Mouse (Mus musculus) T-helper 2 cell (primary cell): ENCODE measurements around the gene Adck2.

Experiments used
- in situ Hi-C: fragments of 300-600 bp; cut with MboI, MseI; formaldehyde crosslinking; loops from one replicate; pipeline ENCODE4 v1.15.1; 2025; ENCODE audit warnings: high pct_unique_total_duplicates

Gene Adck2

GRCm38 (mm10) chr6:39573791-39574554, at the start of gene Adck2:
Adck2 (plus strand) TSS chr6:39573873.
- in situ Hi-C loops, result no loop called here

DNA sequence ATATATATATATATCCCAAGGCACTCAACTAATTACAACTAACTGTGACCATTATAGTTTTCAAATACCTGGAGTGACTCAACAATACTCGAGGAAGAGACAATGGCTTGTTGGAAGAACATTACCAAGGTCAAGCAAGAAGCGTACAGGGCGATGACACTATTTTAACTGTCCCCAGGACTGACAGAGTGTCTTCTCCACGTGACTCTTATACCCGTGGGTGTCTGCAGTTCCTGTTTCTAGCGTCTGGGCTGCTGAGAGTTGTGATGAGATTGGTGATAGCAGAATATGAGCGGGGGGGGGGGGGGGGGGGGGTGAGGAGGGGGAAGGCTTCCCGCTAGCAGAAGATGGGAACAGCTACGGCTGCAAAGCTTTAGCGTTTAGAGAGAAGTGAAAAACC, 46.9 kb upstream of the Adck2 start:
- in situ Hi-C loops, result no loop called here

GRCm38 (mm10) chr6:39527337-39527784, 46.3 kb upstream of the Adck2 start:
- in situ Hi-C loops, result no loop called here

- in situ Hi-C loops, result no loop called here
These were observed 45.9 kb upstream of the Adck2 start for GRCm38 (mm10) chr6:39527811-39528210.

- in situ Hi-C loops, result no loop called here
These were observed 44.8 kb upstream of the Adck2 start for GRCm38 (mm10) chr6:39528671-39529535.

GRCm38 (mm10) chr6:39534944-39535343, 38.7 kb upstream of the Adck2 start:
- in situ Hi-C loops, result no loop called here

DNA sequence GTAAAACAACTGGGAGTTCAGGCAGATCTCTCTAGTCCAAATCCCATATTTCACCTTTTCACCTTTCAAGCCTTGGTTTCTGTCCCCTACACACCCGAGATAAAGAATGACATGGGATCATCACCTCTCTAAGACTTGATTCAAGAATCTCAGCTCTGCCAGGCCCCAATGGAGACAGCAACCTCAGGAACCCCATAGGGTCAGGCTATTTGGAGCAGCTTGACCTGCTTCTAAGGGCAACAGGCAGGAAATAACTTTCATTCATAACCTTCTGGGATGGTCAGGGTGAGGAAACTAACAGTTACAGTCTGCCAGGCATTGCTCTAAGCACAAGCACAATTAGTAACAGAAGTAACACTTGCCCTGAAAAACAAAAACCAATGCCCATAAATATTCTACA, 37.1 kb upstream of the Adck2 start:
- in situ Hi-C loops, result no loop called here

DNA sequence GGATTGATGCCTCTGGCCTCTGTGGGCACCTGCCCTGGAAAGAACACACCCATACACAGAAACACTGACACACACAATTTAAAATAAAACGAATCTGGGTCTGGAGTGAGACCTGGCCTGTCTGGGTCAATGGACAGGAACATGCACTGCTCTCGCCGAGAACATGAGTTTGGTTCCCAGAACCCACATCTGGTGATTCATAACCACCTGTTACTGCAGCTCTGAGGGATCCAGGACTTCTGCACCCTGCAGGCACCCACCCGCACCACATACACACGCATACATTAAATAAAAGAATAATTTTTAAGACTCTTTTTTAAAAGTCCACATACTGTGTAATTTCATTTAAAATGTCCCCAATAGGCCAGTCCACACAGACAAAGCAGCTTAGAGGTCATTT, 36.4 kb upstream of the Adck2 start:
- in situ Hi-C loops, result no loop called here

DNA sequence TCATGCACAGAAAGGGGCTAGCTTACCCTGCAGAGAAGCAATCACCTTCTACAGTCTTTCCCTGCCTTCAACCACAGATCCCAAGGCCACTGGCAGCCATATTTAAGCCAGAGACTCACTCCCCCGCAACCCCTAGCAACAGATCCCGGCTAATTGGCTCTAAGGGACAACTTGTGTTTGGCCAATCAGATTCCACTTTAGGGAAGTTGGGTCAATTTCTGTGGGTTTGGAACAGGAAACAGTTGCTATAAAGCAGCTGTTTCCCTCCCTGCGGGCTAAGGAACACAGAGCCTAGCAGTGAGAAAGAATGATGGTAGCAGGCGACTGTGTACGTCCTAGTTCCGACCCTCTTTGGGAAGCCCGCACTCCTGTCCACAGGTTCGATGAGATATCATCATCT, 35.4 kb upstream of the Adck2 start:
- in situ Hi-C loops, result no loop called here

DNA sequence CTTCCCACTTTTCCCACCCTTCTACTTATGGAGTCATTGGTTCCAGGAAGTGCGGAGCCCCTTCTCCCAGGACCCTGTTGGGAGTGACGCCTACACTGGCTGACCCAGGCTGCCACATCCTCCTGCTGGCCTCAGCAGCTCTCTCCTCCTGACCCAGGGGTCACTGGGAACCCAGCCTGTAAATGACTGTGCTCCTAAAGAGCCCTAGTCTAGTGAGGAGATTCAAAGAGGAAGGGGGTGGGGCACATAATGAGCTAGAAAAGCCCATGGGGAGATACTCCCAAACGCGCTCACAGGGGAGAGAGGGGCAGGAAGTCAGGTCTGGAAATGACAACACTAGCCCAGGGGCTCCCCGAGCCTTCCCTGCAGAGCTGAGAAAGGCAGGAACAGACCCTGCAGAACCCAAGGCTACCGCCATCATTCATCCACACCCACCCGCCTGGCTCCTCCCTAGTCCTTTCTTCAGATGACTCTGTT, 34.0 kb upstream of the Adck2 start:
- in situ Hi-C loops, result no loop called here

GRCm38 (mm10) chr6:39540563-39540962, 33.1 kb upstream of the Adck2 start:
- in situ Hi-C loops, result no loop called here

- in situ Hi-C loops, result no loop called here
These were observed 30.8 kb upstream of the Adck2 start for GRCm38 (mm10) chr6:39542631-39543597.

DNA sequence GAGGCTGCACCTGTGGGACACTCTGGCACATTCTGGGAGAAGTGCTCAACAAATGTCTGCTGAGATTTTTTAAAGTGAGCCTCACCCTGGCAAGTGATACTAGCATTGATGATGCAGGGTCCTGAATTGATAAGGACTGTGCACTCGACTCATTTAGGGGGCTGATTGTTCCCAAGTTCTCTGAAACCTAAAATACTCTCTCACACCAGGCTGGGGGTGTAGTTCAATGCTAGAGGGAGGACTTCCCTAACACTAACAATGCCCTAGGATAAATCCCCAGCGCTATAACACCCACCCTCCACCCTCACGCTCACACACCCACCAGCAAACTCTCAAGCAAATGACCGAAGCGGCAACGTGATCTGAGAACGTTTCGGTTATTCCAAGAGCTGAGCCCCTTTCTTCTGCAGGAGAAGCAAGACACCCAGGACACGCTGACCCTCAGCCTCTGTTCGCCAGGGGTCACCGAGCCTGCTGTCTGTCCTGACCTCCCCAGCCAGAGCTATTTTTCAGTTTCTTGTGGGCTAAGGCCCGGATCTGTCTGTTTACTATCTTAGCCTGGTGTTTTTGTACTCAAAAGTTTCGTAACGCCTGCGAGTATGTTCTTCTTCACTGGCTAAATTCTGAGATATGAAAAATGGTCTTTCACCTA, 29.8 kb upstream of the Adck2 start:
- in situ Hi-C loops, result no loop called here

GRCm38 (mm10) chr6:39545474-39545873, 28.2 kb upstream of the Adck2 start:
- in situ Hi-C loops, result no loop called here

DNA sequence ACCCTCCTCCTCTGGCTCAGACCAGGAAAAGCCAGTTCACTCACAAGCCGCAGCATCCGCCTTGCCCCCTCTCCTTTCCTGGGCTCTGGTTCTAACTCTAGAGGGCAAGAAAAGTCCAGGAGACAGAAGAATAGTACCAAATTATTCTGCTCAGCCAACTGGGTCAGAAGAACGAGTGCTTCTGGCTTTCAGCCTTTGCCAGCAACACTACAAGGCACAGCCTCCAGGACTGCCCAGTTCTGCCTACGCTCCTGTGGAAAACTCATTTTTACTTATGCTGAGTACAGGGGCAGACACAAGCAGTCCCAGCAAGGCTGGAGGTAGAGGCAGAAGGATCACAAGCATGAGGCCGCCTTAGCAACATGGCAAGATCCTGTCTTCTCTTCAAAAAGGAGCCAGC, 25.6 kb upstream of the Adck2 start:
- in situ Hi-C loops, result no loop called here

- in situ Hi-C loops, result no loop called here
These were observed 21.6 kb upstream of the Adck2 start for GRCm38 (mm10) chr6:39551981-39552636.

GRCm38 (mm10) chr6:39554888-39555647, 18.6 kb upstream of the Adck2 start:
- in situ Hi-C loops, result no loop called here

DNA sequence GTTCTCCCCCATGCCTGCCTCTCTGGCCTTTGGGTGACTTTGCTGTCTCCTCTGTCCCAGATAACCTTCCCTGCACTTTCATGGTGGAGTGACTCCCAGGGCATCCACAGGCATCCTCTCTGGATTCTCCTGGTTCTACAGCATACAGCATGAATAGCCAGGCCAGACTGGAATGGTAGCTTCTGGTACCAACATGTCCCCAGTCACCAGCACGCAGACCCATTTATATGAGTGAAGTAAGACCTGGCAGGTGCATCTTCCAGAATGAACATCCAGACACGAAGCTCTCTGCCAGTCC, 18.1 kb upstream of the Adck2 start:
- in situ Hi-C loops, result no loop called here

- in situ Hi-C loops, result no loop called here
These were observed 16.6 kb upstream of the Adck2 start for GRCm38 (mm10) chr6:39556900-39557659.
